Mouse (Mus musculus) lung, embryonic 14.5 days (tissue): Measurements from ENCODE around the gene Cntnap5b. TPM values are rescaled to one million over a fixed set of nuclear protein-coding genes. Genes with fewer than 3 reads are reported as not detected.
"Not testable (repeated sequence)": the region's sequence is repeated elsewhere in the genome, so short reads cannot be mapped to it uniquely, and the experiment has no call there.

Source experiments
- ATAC-seq: fragments of 200-750 bp; cut with Nextera tagmentation; 2 replicates; pipeline ENCODE4 v1.8.0; 2017; ENCODE audit warnings: mild to moderate bottlenecking, moderate TSS enrichment, moderate library complexity; ENCODE audit not compliant: insufficient read depth
- DNase-seq: peaks from one replicate; pipeline ENCODE4 v3.0.0-alpha.2; 2015
- H3K27ac ChIP-seq: fragments of 300-500 bp; sonication (generic); 2 replicates; pipeline ENCODE4 v1.5.1; 2014; ENCODE audit warnings: low read depth, mild to moderate bottlenecking, moderate library complexity
- H3K27me3 ChIP-seq: fragments of 300-500 bp; sonication (generic); 2 replicates; pipeline ENCODE4 v1.6.1; 2014; ENCODE audit warnings: low read length, control low read depth; ENCODE audit not compliant: insufficient read depth
- H3K36me3 ChIP-seq: fragments of 300-500 bp; sonication (generic); 2 replicates; pipeline ENCODE4 v1.6.1; 2014; ENCODE audit warnings: control low read depth; ENCODE audit not compliant: insufficient read depth
- H3K4me1 ChIP-seq: fragments of 300-500 bp; sonication (generic); 2 replicates; pipeline ENCODE4 v1.6.1; 2014; ENCODE audit warnings: antibody characterized with exemption, control low read depth; ENCODE audit not compliant: insufficient read depth
- H3K4me2 ChIP-seq: fragments of 300-500 bp; sonication (generic); 2 replicates; pipeline ENCODE4 v1.6.1; 2014; ENCODE audit warnings: mild to moderate bottlenecking
- H3K4me3 ChIP-seq: fragments of 300-500 bp; sonication (generic); 2 replicates; pipeline ENCODE4 v1.5.1; 2014; ENCODE audit warnings: low read depth, low read length
- H3K9ac ChIP-seq: fragments of 300-500 bp; sonication (generic); 2 replicates; pipeline ENCODE4 v1.6.1; 2014
- H3K9me3 ChIP-seq: fragments of 300-500 bp; sonication (generic); 2 replicates; pipeline ENCODE4 v1.6.1; 2016; ENCODE audit warnings: low read depth, low read length, control low read depth
- CTCF ChIP-seq: IDR thresholded peaks from 2 replicates; pipeline ENCODE4 v1.5.1; 2016; ENCODE audit warnings: antibody characterized with exemption, low read depth
- WGBS: fragments of 180-500 bp; shearing (Covaris S2); extraction: QIAGEN DNeasy Blood & Tissue Kit; methylation state at CpG from one replicate; pipeline ENCODE4 v1.1.7; 2014; 5-methylcytosine and 5-hydroxymethylcytosine counted together
- polyA plus RNA-seq: library from polyadenylated mRNA; unstranded; fragments of >200 nt; fragmentation: Nextera tagmentation; extraction: Ambion mirVana; gene quantifications from 2 replicates; pipeline ENCODE4 v1.2.1, GENCODE M21; 2014

Gene Cntnap5b
- polyA plus RNA-seq, 1 experiment from 2014 or later, result not detected

- Histone ChIP-seq H3K27me3 (no peaks in the 10 kb centered on the region), H3K4me1 (no peaks in the 10 kb centered on the region), H3K27ac (no peak overlapping the region), H3K4me3 (no peak overlapping the region), H3K4me2 (no peak overlapping the region), H3K36me3 (no peaks in the 10 kb centered on the region), H3K9ac (no peak overlapping the region), H3K9me3 (no peaks in the 10 kb centered on the region)
- TF ChIP-seq CTCF, result no peak
- DNase-seq, result no peak
- ATAC-seq, result no peak
These were observed 170.9 kb downstream of the Cntnap5b start for GRCm38 (mm10) chr1:99943515-99943914.

- no peak for TF ChIP-seq CTCF
- Histone ChIP-seq H3K4me1 (no peaks in the 10 kb centered on the region), H3K9ac (no peak overlapping the region), H3K36me3 (no peaks in the 10 kb centered on the region), H3K27me3 (no peaks in the 10 kb centered on the region), H3K9me3 (no peaks in the 10 kb centered on the region), H3K4me2 (no peak overlapping the region), H3K27ac (no peak overlapping the region), H3K4me3 (no peak overlapping the region)
- DNase-seq (no peak), ATAC-seq (no peak)
- 29% methylated on average over 2 of the region's 2 CpGs for WGBS
These were observed 186.9 kb downstream of the Cntnap5b start for GRCm38 (mm10) chr1:99959428-99959987.

- Histone ChIP-seq H3K27me3 (no peaks in the 10 kb centered on the region), H3K4me3 (no peak overlapping the region), H3K4me2 (no peak overlapping the region), H3K9me3 (no peaks in the 10 kb centered on the region), H3K27ac (no peak overlapping the region), H3K4me1 (no peaks in the 10 kb centered on the region), H3K36me3 (no peaks in the 10 kb centered on the region), H3K9ac (no peak overlapping the region)
- no peak for TF ChIP-seq CTCF
- DNase-seq (no peak), ATAC-seq (no peak)
- WGBS, result 57% methylated on average over 2 of the region's 2 CpGs
These were observed 194.9 kb downstream of the Cntnap5b start for GRCm38 (mm10) chr1:99967300-99968089.

GRCm38 (mm10) chr1:99970184-99971086 is 197.9 kb downstream of the Cntnap5b start:
- Histone ChIP-seq H3K9ac (no peak overlapping the region), H3K9me3 (no peaks in the 10 kb centered on the region), H3K27ac (no peak overlapping the region), H3K36me3 (no peaks in the 10 kb centered on the region), H3K4me3 (no peak overlapping the region), H3K4me1 (no peaks in the 10 kb centered on the region), H3K4me2 (no peak overlapping the region), H3K27me3 (no peaks in the 10 kb centered on the region)
- no peak for DNase-seq
- 43% methylated on average over 4 of the region's 4 CpGs for WGBS
- no peak for TF ChIP-seq CTCF
- no peak for ATAC-seq

- 90% methylated on average over 4 of the region's 4 CpGs for WGBS
- not testable (repeated sequence) for H3K4me3 ChIP-seq, DNase-seq, H3K9ac ChIP-seq, H3K9me3 ChIP-seq, H3K27ac ChIP-seq, H3K27me3 ChIP-seq, H3K4me2 ChIP-seq, H3K4me1 ChIP-seq, ATAC-seq, H3K36me3 ChIP-seq
These were observed 228.7 kb downstream of the Cntnap5b start for GRCm38 (mm10) chr1:100001226-100001625.

- DNase-seq (no peak), ATAC-seq (no peak)
- Histone ChIP-seq H3K27ac (no peak overlapping the region), H3K27me3 (no peaks in the 10 kb centered on the region), H3K36me3 (no peaks in the 10 kb centered on the region), H3K4me2 (no peak overlapping the region), H3K9ac (no peak overlapping the region), H3K4me1 (no peaks in the 10 kb centered on the region), H3K9me3 (no peaks in the 10 kb centered on the region), H3K4me3 (no peak overlapping the region)
- 72% methylated on average over 5 of the region's 5 CpGs for WGBS
- no peak for TF ChIP-seq CTCF
These were observed 233.6 kb downstream of the Cntnap5b start for GRCm38 (mm10) chr1:100006021-100006745.
